Mouse (Mus musculus): Measurements from ENCODE around the gene Gmeb1. TPM values are rescaled to one million over a fixed set of nuclear protein-coding genes. Genes with fewer than 3 reads are reported as not detected.

Gmeb1 gene
- polyA plus RNA-seq, 1 experiment from 2014 or later = 46.5 TPM

Small RNAs within 50 kb of the gene (microRNA-seq; reads per million reads assigned to microRNA genes)
- not detected for gene Gm22033

Other genes with a start within 250 kb of the Gmeb1 start
- not detected in 2 replicates for gene Gm10300, start 186.9 kb downstream of the Gmeb1 start, polyA plus RNA-seq (2016; fragmentation: Nextera tagmentation; extraction: Ambion mirVana)
- gene Epb41, start 186.3 kb downstream of the Gmeb1 start, polyA plus RNA-seq (2016; fragmentation: Nextera tagmentation; extraction: Ambion mirVana) = 133 and 136 TPM in 2 replicates
- gene Oprd1, start 117.1 kb downstream of the Gmeb1 start, polyA plus RNA-seq (2016; fragmentation: Nextera tagmentation; extraction: Ambion mirVana) = 0.24 and 0.35 TPM in 2 replicates
- gene Ythdf2, start 49.3 kb downstream of the Gmeb1 start, polyA plus RNA-seq (2016; fragmentation: Nextera tagmentation; extraction: Ambion mirVana) = 155 and 159 TPM in 2 replicates
- gene Taf12, start 12.8 kb upstream of the Gmeb1 start, polyA plus RNA-seq (2016; fragmentation: Nextera tagmentation; extraction: Ambion mirVana) = 58.8 and 59.3 TPM in 2 replicates
- gene Rab42, start 41.8 kb upstream of the Gmeb1 start, polyA plus RNA-seq (2016; fragmentation: Nextera tagmentation; extraction: Ambion mirVana) = 1.3 and 1.8 TPM in 2 replicates
- 83.5 and 83.8 TPM in 2 replicates for gene Trnau1ap, start 67.9 kb upstream of the Gmeb1 start, polyA plus RNA-seq (2016; fragmentation: Nextera tagmentation; extraction: Ambion mirVana)
- gene Rcc1, start 92.0 kb upstream of the Gmeb1 start, polyA plus RNA-seq (2016; fragmentation: Nextera tagmentation; extraction: Ambion mirVana) = 160 and 172 TPM in 2 replicates
- 25.9 and 27.4 TPM in 2 replicates for gene Phactr4, start 160.9 kb upstream of the Gmeb1 start, polyA plus RNA-seq (2016; fragmentation: Nextera tagmentation; extraction: Ambion mirVana)
- gene Med18, start 202.3 kb upstream of the Gmeb1 start, polyA plus RNA-seq (2016; fragmentation: Nextera tagmentation; extraction: Ambion mirVana) = 37.0 and 41.7 TPM in 2 replicates
- 12.3 and 13.3 TPM in 2 replicates for gene Sesn2, start 248.9 kb upstream of the Gmeb1 start, polyA plus RNA-seq (2016; fragmentation: Nextera tagmentation; extraction: Ambion mirVana)